Mouse (Mus musculus) lung, adult 2 months (tissue): ENCODE results near the gene Otub1. TPM values are rescaled to one million over a fixed set of nuclear protein-coding genes. Genes with fewer than 3 reads are reported as not detected.

Experiments used
- DNase-seq: peaks from one replicate; pipeline ENCODE4 v3.0.0; 2022
- H3K4me1 ChIP-seq: fragments of 200-500 bp; 2 replicates; pipeline ENCODE4 v1.6.1; 2011; ENCODE audit warnings: low read length; ENCODE audit not compliant: control insufficient read depth, insufficient read depth
- H3K4me3 ChIP-seq: fragments of 200-500 bp; replicated peaks from 2 replicates; pipeline ENCODE3; 2011; ENCODE audit warnings: low read depth, mild to moderate bottlenecking, control low read depth, low read length; ENCODE audit errors: extremely low read depth
- CTCF ChIP-seq: fragments of 200-500 bp; IDR thresholded peaks from 2 replicates; pipeline ENCODE4 v1.5.1; 2011; ENCODE audit warnings: mild to moderate bottlenecking, low read length, control low read depth; ENCODE audit not compliant: insufficient read depth
- POLR2A ChIP-seq: fragments of 200-500 bp; IDR thresholded peaks from 2 replicates; pipeline ENCODE4 v1.6.1; 2011; ENCODE audit warnings: low read depth, mild to moderate bottlenecking, control low read depth, low read length, borderline replicate concordance; ENCODE audit errors: extremely low read depth
- WGBS: fragments of 180-500 bp; shearing (Covaris S2); methylation state at CpG from one replicate; pipeline ENCODE4 v1.1.7; 2018; 5-methylcytosine and 5-hydroxymethylcytosine counted together
- polyA plus RNA-seq: library from polyadenylated mRNA; depleted of rRNA; stranded (reverse); fragments of >200 nt; gene quantifications from 2 replicates; pipeline ENCODE4 v1.2.3, GENCODE M21; 2012

Otub1 gene
- polyA plus RNA-seq, 1 experiment = 82.0 TPM

DNA sequence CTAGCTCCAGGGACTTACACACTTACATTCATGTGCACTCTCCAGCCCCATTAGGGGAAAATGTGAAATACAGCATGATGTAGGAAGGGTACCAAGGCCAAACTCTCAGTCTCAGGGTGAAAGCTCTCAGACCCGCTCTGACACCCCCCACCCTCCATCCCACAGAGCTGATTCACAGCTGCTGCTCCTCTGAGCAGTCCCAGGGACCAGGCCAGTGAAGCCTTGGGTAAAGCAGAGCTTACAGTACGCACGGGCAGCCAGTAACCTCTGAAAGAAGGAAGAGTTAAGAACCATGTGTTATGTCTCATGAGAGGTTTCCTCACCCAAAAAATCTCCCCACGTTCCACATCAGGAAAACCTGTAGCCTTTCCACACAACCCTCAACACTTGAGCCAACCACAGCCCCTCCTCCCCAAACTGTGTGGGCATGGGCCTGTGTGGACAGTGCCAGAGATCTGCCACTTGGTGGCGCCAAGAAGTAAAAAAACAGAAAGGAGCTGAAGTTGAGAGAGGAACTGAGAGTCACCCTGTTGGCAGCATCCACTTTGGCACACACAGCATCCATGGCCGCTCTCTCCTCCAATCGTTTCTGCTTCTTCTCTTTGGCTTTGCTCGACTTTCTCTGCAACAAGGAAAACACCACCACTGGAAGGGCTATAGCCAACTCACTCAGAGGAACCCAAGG, 28.6 kb upstream of the Otub1 start:
- DNase-seq = peak; percentile 75
- TF ChIP-seq POLR2A = no peak
- TF ChIP-seq CTCF = peak; percentile 72
- H3K4me3 ChIP-seq = no peak overlapping the region
- 0 out of 2 replicates have a peak, but pooled peaks cover 2% of the 10 kb centered on the region for H3K4me1 ChIP-seq
- 38% methylated on average over 8 of the region's 8 CpGs for WGBS

GRCm38 (mm10) chr19:7226511-7226914, 20.4 kb upstream of the Otub1 start:
- Histone ChIP-seq H3K4me1 (no peaks in the 10 kb centered on the region), H3K4me3 (no peak overlapping the region)
- 74% methylated on average over 6 of the region's 6 CpGs for WGBS
- DNase-seq = no peak
- TF ChIP-seq CTCF (no peak), POLR2A (no peak)

GRCm38 (mm10) chr19:7225096-7225690, 19.1 kb upstream of the Otub1 start:
- no peaks in the 10 kb centered on the region for H3K4me1 ChIP-seq
- H3K4me3 ChIP-seq = no peak overlapping the region
- TF ChIP-seq POLR2A = no peak
- TF ChIP-seq CTCF = no peak
- 74% methylated on average over 9 of the region's 9 CpGs for WGBS
- DNase-seq = no peak

- 92% methylated on average over 3 of the region's 3 CpGs for WGBS
- no peak overlapping the region for H3K4me3 ChIP-seq
- no peaks in the 10 kb centered on the region for H3K4me1 ChIP-seq
- TF ChIP-seq POLR2A (no peak), CTCF (no peak)
- no peak for DNase-seq
Observed at GRCm38 (mm10) chr19:7224253-7224652, 18.1 kb upstream of the Otub1 start.

- DNase-seq = no peak
- TF ChIP-seq POLR2A = no peak
- TF ChIP-seq CTCF = no peak
- Histone ChIP-seq H3K4me3 (no peak overlapping the region), H3K4me1 (no peaks in the 10 kb centered on the region)
Observed at GRCm38 (mm10) chr19:7223488-7223887, 17.4 kb upstream of the Otub1 start.

GRCm38 (mm10) chr19:7222196-7222595, 16.1 kb upstream of the Otub1 start:
- no peak for DNase-seq
- WGBS = 87% methylated on average over 6 of the region's 6 CpGs
- H3K4me1 ChIP-seq = no peaks in the 10 kb centered on the region
- H3K4me3 ChIP-seq = no peak overlapping the region
- TF ChIP-seq CTCF (no peak), POLR2A (no peak)

DNA sequence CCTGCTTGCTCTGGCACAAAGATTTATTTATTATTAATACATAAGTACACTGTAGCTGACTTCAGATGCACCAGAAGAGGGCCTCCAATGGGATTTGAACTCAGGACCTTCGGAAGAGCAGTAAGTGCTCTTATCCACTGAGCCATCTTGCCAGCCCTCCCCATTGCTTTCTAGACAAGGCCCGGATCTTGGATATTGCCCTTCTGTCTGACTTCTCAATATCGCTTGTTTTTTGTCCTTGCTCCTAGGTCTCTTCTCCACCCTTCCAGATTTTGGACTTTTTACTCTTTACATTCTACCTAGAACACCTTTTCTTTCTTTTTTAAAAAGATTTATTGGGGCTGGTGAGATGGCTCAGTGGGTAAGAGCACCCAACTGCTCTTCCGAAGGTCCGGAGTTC, 12.6 kb upstream of the Otub1 start:
- WGBS = 94% methylated on average over 5 of the region's 5 CpGs
- Histone ChIP-seq H3K4me1 (peaks cover 8% of the 10 kb centered on the region; the same call in 1 of the 2 replicates), H3K4me3 (no peak overlapping the region)
- TF ChIP-seq CTCF = no peak
- no peak for DNase-seq

GRCm38 (mm10) chr19:7217926-7218267, 11.8 kb upstream of the Otub1 start:
- no peak overlapping the region for H3K4me3 ChIP-seq
- no peak for DNase-seq
- no peak for TF ChIP-seq POLR2A
- no peak for TF ChIP-seq CTCF
- H3K4me1 ChIP-seq = peaks cover 8% of the 10 kb centered on the region; the same call in 1 of the 2 replicates
- WGBS = 6% methylated on average over 6 of the region's 6 CpGs

- TF ChIP-seq CTCF (no peak), POLR2A (peak; percentile 91; the same call in 1 of the 2 replicates)
Observed at GRCm38 (mm10) chr19:7217162-7217925, 11.2 kb upstream of the Otub1 start, which contains the start of gene Cox8a. TSS of gene Cox8a (minus strand) at chr19:7217616.

DNA sequence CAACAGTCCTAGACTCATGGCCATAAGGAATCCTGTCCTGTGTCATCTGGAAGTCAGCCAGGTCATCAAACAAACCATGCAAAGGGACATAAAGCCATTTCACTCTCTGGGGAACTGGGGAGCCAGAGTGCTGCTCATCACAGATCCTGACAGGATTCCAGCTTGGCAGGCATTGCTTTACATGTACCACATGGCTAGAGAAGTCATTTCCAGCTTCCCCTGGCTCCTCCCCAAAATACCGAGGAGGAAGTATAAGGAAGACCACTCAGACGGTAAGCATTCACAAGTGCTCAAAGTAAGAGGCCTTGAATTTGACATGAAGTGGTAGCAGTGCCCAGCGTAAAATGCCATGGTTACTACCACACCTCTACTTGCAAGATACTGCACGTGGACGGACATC, 8.4 kb upstream of the Otub1 start:
- 42% methylated on average over 5 of the region's 5 CpGs for WGBS
- Histone ChIP-seq H3K4me1 (peaks cover 8% of the 10 kb centered on the region; the same call in 1 of the 2 replicates), H3K4me3 (no peak overlapping the region)
- TF ChIP-seq POLR2A = no peak
- TF ChIP-seq CTCF = no peak
- peak; percentile 30 for DNase-seq

More at GRCm38 (mm10) chr19:7217162-7217925, 11.2 kb upstream of the Otub1 start, which contains the start of gene Cox8a:
- DNase-seq = peak; percentile 95
- peaks cover 8% of the 10 kb centered on the region; the same call in 1 of the 2 replicates for H3K4me1 ChIP-seq
- under 1% methylated on average over 50 of the region's 50 CpGs for WGBS
- H3K4me3 ChIP-seq = peak within 1 kb of the TSS; percentile 78
